Mouse (Mus musculus) embryonic facial prominence, embryonic 11.5 days (tissue): ENCODE data around the gene Ykt6. TPM values are rescaled to one million over a fixed set of nuclear protein-coding genes. Genes with fewer than 3 reads are reported as not detected.

Experiments used
- ATAC-seq: fragments of 200-750 bp; cut with Nextera tagmentation; replicated peaks from 2 replicates; pipeline ENCODE4 v1.8.0; 2017; ENCODE audit warnings: low read depth; ENCODE audit not compliant: insufficient number of reproducible peaks, low FRiP score, low TSS enrichment
- DNase-seq: peaks from one replicate; pipeline ENCODE4 v3.0.0-alpha.2; 2015; ENCODE audit warnings: low spot score
- H3K27ac ChIP-seq: fragments of 300-500 bp; sonication (generic); replicated peaks from 2 replicates; pipeline ENCODE4 v1.5.1; 2014; ENCODE audit warnings: mild to moderate bottlenecking, low read depth, low read length, control low read depth
- H3K27me3 ChIP-seq: fragments of 300-500 bp; sonication (generic); 2 replicates; pipeline ENCODE4 v1.6.1; 2014; ENCODE audit warnings: mild to moderate bottlenecking, low read length, moderate library complexity, mixed read lengths; ENCODE audit not compliant: control insufficient read depth, insufficient read depth
- H3K36me3 ChIP-seq: fragments of 300-500 bp; sonication (generic); replicated peaks from 2 replicates; pipeline ENCODE4 v1.6.1; 2014; ENCODE audit warnings: low read depth, mild to moderate bottlenecking, low read length, moderate library complexity, mixed read lengths; ENCODE audit not compliant: control insufficient read depth, insufficient read depth
- H3K4me1 ChIP-seq: fragments of 300-500 bp; sonication (generic); 2 replicates; pipeline ENCODE4 v1.6.1; 2014; ENCODE audit warnings: low read length, mixed read lengths; ENCODE audit not compliant: control insufficient read depth, insufficient read depth
- H3K4me2 ChIP-seq: fragments of 300-500 bp; sonication (generic); 2 replicates; pipeline ENCODE4 v1.6.1; 2014; ENCODE audit warnings: low read depth, mild to moderate bottlenecking, control low read depth, low read length, moderate library complexity
- H3K4me3 ChIP-seq: fragments of 300-500 bp; sonication (generic); 2 replicates; pipeline ENCODE4 v1.5.1; 2014; ENCODE audit warnings: low read depth, low read length, control low read depth
- H3K9ac ChIP-seq: fragments of 300-500 bp; sonication (generic); replicated peaks from 2 replicates; pipeline ENCODE4 v1.6.1; 2014; ENCODE audit warnings: mild to moderate bottlenecking, control low read depth, low read length
- H3K9me3 ChIP-seq: fragments of 300-500 bp; sonication (generic); replicated peaks from 2 replicates; pipeline ENCODE4 v1.6.1; 2016; ENCODE audit warnings: mild to moderate bottlenecking, low read length, inconsistent platforms, mixed read lengths; ENCODE audit not compliant: control insufficient read depth
- WGBS: fragments of 180-500 bp; shearing (Covaris S2); extraction: QIAGEN DNeasy Blood & Tissue Kit; methylation state at CpG from one replicate; pipeline ENCODE4 v1.1.7; 2014; 5-methylcytosine and 5-hydroxymethylcytosine counted together
- polyA plus RNA-seq: library from polyadenylated mRNA; unstranded; fragments of >200 nt; fragmentation: Nextera tagmentation; extraction: Ambion mirVana; gene quantifications from 2 replicates; pipeline ENCODE4 v1.2.1, GENCODE M21; 2014

Ykt6 gene
- polyA plus RNA-seq, 1 experiment from 2014 or later = 30.1 TPM

- WGBS = 85% methylated on average over 5 of the region's 5 CpGs
- no peak overlapping the region for H3K9ac ChIP-seq
- H3K27ac ChIP-seq = no peak overlapping the region
- H3K4me2 ChIP-seq = no peak overlapping the region
- DNase-seq (no peak), ATAC-seq (no peak)
- no peaks in the 10 kb centered on the region for H3K9me3 ChIP-seq
- no peaks in the 10 kb centered on the region for H3K4me1 ChIP-seq
- no peaks in the 10 kb centered on the region for H3K27me3 ChIP-seq
- H3K4me3 ChIP-seq = no peak overlapping the region
- no peaks in the 10 kb centered on the region for H3K36me3 ChIP-seq
These were observed 39.9 kb upstream of the Ykt6 start for GRCm38 (mm10) chr11:5915429-5916177.

DNA sequence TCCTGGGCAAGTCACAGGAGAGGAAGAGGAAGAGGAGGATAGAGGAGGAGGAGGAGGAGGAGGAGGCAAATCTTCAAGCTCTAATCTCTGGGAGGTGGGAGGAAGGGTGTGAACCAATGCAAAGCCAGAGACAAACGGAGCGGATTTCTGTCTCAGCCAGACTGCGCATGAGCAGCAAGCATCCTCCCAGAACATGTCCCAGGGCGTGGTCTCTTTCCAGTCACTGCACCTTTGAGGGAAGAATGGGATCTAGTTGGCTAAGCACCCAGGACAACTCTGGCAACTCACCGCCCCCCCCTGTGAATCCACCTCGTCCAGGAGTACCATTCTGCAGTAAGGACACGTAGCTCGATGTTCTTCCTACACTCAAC is 39.3 kb upstream of the Ykt6 start:
- Histone ChIP-seq H3K9ac (no peak overlapping the region), H3K4me2 (no peak overlapping the region), H3K27me3 (no peaks in the 10 kb centered on the region), H3K4me1 (no peaks in the 10 kb centered on the region), H3K27ac (no peak overlapping the region), H3K4me3 (no peak overlapping the region), H3K36me3 (no peaks in the 10 kb centered on the region), H3K9me3 (no peaks in the 10 kb centered on the region)
- no peak for DNase-seq
- 77% methylated on average over 8 of the region's 8 CpGs for WGBS
- no peak for ATAC-seq

- no peak for ATAC-seq
- H3K4me2 ChIP-seq = no peak overlapping the region
- no peak overlapping the region for H3K27ac ChIP-seq
- no peaks in the 10 kb centered on the region for H3K4me1 ChIP-seq
- peak; percentile 30 for DNase-seq
- no peaks in the 10 kb centered on the region for H3K36me3 ChIP-seq
- WGBS = 57% methylated on average over 2 of the region's 2 CpGs
- H3K27me3 ChIP-seq = no peaks in the 10 kb centered on the region
- no peaks in the 10 kb centered on the region for H3K9me3 ChIP-seq
- H3K9ac ChIP-seq = no peak overlapping the region
- no peak overlapping the region for H3K4me3 ChIP-seq
These were observed 37.4 kb upstream of the Ykt6 start for GRCm38 (mm10) chr11:5918111-5918510.

GRCm38 (mm10) chr11:5919606-5920005 is 35.9 kb upstream of the Ykt6 start:
- Histone ChIP-seq H3K4me2 (no peak overlapping the region), H3K36me3 (no peaks in the 10 kb centered on the region), H3K4me1 (no peaks in the 10 kb centered on the region), H3K27ac (no peak overlapping the region), H3K27me3 (no peaks in the 10 kb centered on the region), H3K4me3 (no peak overlapping the region), H3K9me3 (no peaks in the 10 kb centered on the region), H3K9ac (no peak overlapping the region)
- 93% methylated on average over 4 of the region's 4 CpGs for WGBS
- no peak for ATAC-seq
- DNase-seq = no peak

DNA sequence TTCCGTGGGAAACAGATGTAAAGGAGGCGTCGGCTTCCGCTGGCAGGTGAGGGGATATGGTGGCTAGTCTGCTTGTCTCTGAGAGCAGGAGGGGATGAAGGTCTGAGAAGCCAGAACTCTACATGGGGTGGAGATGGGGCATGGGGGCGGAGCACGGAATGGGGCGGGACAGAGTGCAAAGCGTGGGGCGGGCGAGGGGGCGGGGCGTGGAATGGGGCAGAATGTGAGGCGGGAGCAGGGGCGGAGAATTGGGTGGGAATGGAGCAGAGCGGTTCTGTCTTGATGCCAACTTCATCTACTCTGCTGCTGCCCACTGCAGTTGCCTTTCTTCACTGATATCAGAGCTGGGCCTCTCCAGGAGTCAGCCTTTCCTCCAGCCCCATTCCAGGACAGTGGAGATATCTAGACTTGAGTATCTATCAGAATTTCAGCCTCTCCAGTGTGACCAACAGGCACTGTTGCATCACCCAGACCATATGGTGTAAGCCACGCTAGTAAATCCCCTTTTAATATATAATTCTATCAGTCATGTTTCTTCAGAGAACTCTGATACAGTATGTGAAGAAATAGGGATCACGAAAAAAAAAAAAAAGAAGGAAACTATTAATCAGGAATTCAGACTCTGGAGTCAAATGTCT is 35.1 kb upstream of the Ykt6 start:
- H3K9ac ChIP-seq = no peak overlapping the region
- H3K9me3 ChIP-seq = no peaks in the 10 kb centered on the region
- no peak overlapping the region for H3K4me3 ChIP-seq
- WGBS = 34% methylated on average over 17 of the region's 17 CpGs
- H3K36me3 ChIP-seq = no peaks in the 10 kb centered on the region
- H3K4me1 ChIP-seq = no peaks in the 10 kb centered on the region
- no peak overlapping the region for H3K27ac ChIP-seq
- ATAC-seq (no peak), DNase-seq (no peak)
- no peaks in the 10 kb centered on the region for H3K27me3 ChIP-seq
- no peak overlapping the region for H3K4me2 ChIP-seq

DNA sequence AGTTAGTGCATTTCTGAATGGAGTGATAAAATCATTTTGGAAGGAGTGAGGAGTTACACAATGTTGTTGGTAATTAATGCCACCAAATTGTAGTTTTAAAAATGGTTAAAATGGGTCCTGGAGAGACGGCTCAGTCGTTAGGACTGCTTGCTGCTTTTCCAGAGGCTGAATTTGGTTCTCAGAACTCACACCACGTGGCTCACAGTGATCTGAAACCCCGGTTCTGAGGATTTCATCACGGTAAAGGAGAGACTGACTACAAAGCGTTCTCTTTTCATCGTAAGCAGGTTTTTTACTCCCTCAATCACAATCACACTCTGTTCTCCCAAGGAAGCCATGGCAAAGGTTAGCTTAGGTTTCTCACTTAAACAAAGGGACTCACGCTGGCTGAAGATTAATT is 30.8 kb upstream of the Ykt6 start:
- no peak overlapping the region for H3K4me2 ChIP-seq
- H3K36me3 ChIP-seq = no peaks in the 10 kb centered on the region
- H3K27ac ChIP-seq = no peak overlapping the region
- 51% methylated on average over 8 of the region's 8 CpGs for WGBS
- no peaks in the 10 kb centered on the region for H3K4me1 ChIP-seq
- no peak for DNase-seq
- no peak overlapping the region for H3K4me3 ChIP-seq
- H3K27me3 ChIP-seq = no peaks in the 10 kb centered on the region
- H3K9me3 ChIP-seq = no peaks in the 10 kb centered on the region
- no peak for ATAC-seq
- H3K9ac ChIP-seq = no peak overlapping the region

- no peaks in the 10 kb centered on the region for H3K9me3 ChIP-seq
- ATAC-seq (no peak), DNase-seq (no peak)
- H3K4me3 ChIP-seq = no peak overlapping the region
- H3K27ac ChIP-seq = no peak overlapping the region
- WGBS = 88% methylated on average over 3 of the region's 3 CpGs
- no peak overlapping the region for H3K4me2 ChIP-seq
- no peaks in the 10 kb centered on the region for H3K4me1 ChIP-seq
- no peaks in the 10 kb centered on the region for H3K27me3 ChIP-seq
- no peaks in the 10 kb centered on the region for H3K36me3 ChIP-seq
- no peak overlapping the region for H3K9ac ChIP-seq
These were observed 28.7 kb upstream of the Ykt6 start for GRCm38 (mm10) chr11:5926696-5927220.

DNA sequence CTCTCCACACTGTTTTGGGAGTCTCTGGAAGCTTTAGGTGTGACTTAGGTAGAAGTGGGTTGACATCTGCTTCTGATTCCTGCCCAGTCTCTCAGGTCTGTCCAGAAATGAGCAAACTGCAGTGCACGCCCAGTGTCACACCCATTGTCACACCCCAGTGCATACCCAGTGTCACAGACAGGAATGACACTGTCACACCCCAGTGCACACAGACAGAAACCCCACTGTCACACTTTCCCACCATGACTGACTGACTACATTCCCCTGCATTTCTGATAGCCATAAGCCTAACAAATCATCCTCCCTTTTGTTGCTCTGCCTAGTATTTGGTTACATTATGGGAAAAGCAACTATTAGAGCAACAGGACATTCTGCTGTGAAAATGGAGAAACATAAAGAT is 24.9 kb upstream of the Ykt6 start:
- Histone ChIP-seq H3K4me1 (no peaks in the 10 kb centered on the region), H3K4me3 (no peak overlapping the region), H3K9ac (no peak overlapping the region), H3K27me3 (no peaks in the 10 kb centered on the region), H3K9me3 (no peaks in the 10 kb centered on the region), H3K36me3 (no peaks in the 10 kb centered on the region), H3K27ac (no peak overlapping the region), H3K4me2 (no peak overlapping the region)
- ATAC-seq = no peak
- 48% methylated on average over 1 of the region's 1 CpGs for WGBS
- no peak for DNase-seq
